Mouse (Mus musculus) layer of hippocampus, adult 9-10 months (tissue): ENCODE results near the gene Zfp523.

Source experiments
- DNase-seq: peaks from one replicate; pipeline ENCODE4 v3.0.0; 2022; ENCODE audit warnings: low spot score

Zfp523 gene

GRCm38 (mm10) chr17:28176775-28177539, at the start of gene Zfp523:
Gene Zfp523 (plus strand): TSS chr17:28177129.
- peak; percentile 70 for DNase-seq

- no peak for DNase-seq
These were observed 47.1 kb upstream of the Zfp523 start for GRCm38 (mm10) chr17:28129796-28130195.

GRCm38 (mm10) chr17:28130391-28131125, 46.4 kb upstream of the Zfp523 start:
- no peak for DNase-seq

GRCm38 (mm10) chr17:28131156-28131555, 45.8 kb upstream of the Zfp523 start:
- no peak for DNase-seq

- no peak for DNase-seq
These were observed 43.7 kb upstream of the Zfp523 start for GRCm38 (mm10) chr17:28133193-28133592.

- no peak for DNase-seq
These were observed 41.4 kb upstream of the Zfp523 start for GRCm38 (mm10) chr17:28135496-28135895.

- no peak for DNase-seq
These were observed 40.7 kb upstream of the Zfp523 start for GRCm38 (mm10) chr17:28136266-28136665.

- DNase-seq, result no peak
These were observed 38.9 kb upstream of the Zfp523 start for GRCm38 (mm10) chr17:28138013-28138412.

- DNase-seq, result no peak
These were observed 38.2 kb upstream of the Zfp523 start for GRCm38 (mm10) chr17:28138685-28139084.

GRCm38 (mm10) chr17:28140431-28141204, 36.3 kb upstream of the Zfp523 start:
- DNase-seq, result no peak

- DNase-seq, result no peak
These were observed 35.7 kb upstream of the Zfp523 start for GRCm38 (mm10) chr17:28141205-28141650.

GRCm38 (mm10) chr17:28141771-28142699, 34.9 kb upstream of the Zfp523 start, which contains the start of gene Scube3:
Gene Scube3 (plus strand): TSS chr17:28142141.
- no peak for DNase-seq

GRCm38 (mm10) chr17:28142700-28143610, 34.0 kb upstream of the Zfp523 start:
- no peak for DNase-seq

- no peak for DNase-seq
These were observed 33.2 kb upstream of the Zfp523 start for GRCm38 (mm10) chr17:28143751-28144150.

- DNase-seq, result no peak
These were observed 32.7 kb upstream of the Zfp523 start for GRCm38 (mm10) chr17:28144241-28144640.

- no peak for DNase-seq
These were observed 28.6 kb upstream of the Zfp523 start for GRCm38 (mm10) chr17:28148288-28148687.

- no peak for DNase-seq
These were observed 27.2 kb upstream of the Zfp523 start for GRCm38 (mm10) chr17:28149734-28150133.

- no peak for DNase-seq
These were observed 26.5 kb upstream of the Zfp523 start for GRCm38 (mm10) chr17:28150456-28150855.

GRCm38 (mm10) chr17:28153095-28153494, 23.8 kb upstream of the Zfp523 start:
- DNase-seq, result no peak

- DNase-seq, result no peak
These were observed 22.0 kb upstream of the Zfp523 start for GRCm38 (mm10) chr17:28154970-28155369.
